Mouse (Mus musculus): ENCODE data around the gene Cenpe. TPM values are rescaled to one million over a fixed set of nuclear protein-coding genes. Genes with fewer than 3 reads are reported as not detected.
"Not testable (repeated sequence)": the region's sequence is repeated elsewhere in the genome, so short reads cannot be mapped to it uniquely, and the experiment has no call there.

Cenpe gene
- total RNA-seq (2015) (57.5 and 57.9 TPM in 2 replicates), total RNA-seq (2017) (56.6 and 77.8 TPM in 2 replicates)

DNA sequence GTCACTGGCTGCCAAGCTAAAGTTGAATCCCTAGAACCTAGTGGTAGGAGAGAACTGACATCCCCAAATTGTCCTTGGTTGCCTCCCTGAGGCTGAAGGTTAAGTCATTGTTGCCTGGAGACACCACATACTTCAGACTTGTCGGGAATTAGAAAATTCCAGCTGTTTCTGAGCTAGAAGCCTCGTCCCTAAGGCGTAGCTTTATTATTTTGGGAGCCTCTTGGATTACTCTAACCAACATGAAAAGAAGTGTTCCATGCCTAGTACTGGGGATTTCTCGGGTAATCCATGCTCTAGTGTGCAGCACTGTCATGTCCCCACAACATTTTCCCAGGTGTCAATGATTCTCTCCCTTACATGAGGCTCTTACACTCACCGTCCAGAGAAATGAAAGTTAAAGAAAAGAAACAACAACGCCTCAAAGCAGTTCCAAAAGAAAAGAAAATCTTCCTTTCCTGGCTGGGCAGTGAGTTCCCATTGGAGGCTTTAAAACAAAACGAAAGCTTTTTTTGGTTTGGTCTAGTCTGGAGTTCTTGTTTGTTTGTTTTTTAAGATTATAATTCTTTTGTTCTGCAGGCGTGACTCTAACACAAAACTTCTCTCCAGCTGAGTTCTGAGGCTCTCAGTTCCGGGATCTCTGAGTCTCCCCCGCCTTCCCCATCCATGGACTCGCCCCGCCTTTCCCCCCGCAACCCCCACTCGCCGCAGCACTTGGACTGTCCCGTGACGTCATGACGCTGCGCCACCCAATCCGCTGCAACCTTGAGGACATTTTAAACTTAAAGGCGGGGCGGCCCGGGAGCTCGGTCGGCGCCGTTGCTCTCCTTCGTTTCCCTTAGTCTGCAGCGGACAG lies at the start of gene Cenpe:
Gene Cenpe (plus strand): TSS at position 733 of the 853 bp plus-strand sequence.
- ATAC-seq (replicated peaks; ENCODE audit: poor library complexity), result peak; percentile 96

DNA sequence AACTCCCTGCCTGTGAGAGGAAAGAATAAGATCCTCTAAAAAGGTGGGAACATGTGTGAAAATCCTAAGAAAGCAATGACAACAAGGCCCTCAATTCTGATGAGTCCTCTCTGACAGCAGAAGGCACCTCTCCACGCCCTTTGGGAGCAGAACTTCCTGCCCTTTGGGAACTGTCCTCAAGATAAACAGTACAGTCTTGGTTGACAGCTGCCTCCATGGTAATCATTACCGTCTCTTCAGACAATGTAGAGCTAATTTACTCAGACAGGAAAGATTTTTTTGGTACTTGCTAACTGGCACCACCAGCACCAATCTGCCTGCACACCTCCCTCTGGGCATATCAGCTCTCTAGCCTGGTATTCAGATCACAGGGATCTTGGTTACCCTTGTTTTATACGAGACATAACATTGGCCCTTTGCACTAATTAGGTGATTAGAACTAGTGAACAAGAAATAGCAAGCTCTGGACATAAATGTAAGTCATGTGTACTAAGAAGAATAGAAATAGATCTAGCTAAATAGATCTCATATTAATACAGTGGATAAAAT lies 40.4 kb upstream of the Cenpe start:
- no peak for ATAC-seq (replicated peaks; ENCODE audit: poor library complexity)

DNA sequence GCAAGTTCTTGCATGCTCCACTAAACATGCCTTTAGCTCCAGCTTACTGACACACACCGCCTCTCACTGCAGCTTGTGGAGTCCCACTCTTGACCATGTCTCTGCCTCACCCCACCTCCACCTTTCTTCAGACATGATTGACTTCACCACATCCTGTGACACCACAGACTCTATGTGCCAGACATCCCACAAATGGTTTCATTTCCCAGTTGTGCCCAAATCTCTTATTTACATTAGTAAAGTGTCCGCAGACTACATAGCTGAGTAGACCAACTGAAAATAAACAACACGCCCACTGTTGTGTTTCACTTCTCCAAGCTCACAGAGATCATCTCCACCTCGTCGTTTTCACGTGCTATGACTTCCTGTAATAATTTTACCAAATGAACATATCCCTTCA lies 20.5 kb upstream of the Cenpe start:
- ATAC-seq (replicated peaks; ENCODE audit: poor library complexity), result peak; percentile 100

DNA sequence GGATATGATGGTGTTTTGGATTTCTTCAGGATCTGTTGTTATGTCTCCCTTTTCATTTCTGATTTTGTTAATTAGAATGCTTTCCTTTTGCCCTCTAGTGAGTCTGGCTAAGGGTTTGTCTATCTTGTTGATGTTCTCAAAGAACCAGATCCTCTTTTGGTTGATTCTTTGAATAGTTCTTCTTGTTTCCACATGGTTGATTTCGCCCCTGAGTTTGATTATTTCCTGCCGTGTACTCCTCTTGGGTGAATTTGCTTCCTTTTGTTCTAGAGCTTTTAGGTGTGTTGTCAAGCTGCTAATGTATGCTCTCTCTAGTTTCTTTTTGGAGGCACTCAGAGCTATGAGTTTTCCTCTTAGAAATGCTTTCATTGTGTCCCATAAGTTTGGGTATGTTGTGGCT lies 14.3 kb upstream of the Cenpe start:
- ATAC-seq (replicated peaks; ENCODE audit: poor library complexity), result not testable (repeated sequence)

DNA sequence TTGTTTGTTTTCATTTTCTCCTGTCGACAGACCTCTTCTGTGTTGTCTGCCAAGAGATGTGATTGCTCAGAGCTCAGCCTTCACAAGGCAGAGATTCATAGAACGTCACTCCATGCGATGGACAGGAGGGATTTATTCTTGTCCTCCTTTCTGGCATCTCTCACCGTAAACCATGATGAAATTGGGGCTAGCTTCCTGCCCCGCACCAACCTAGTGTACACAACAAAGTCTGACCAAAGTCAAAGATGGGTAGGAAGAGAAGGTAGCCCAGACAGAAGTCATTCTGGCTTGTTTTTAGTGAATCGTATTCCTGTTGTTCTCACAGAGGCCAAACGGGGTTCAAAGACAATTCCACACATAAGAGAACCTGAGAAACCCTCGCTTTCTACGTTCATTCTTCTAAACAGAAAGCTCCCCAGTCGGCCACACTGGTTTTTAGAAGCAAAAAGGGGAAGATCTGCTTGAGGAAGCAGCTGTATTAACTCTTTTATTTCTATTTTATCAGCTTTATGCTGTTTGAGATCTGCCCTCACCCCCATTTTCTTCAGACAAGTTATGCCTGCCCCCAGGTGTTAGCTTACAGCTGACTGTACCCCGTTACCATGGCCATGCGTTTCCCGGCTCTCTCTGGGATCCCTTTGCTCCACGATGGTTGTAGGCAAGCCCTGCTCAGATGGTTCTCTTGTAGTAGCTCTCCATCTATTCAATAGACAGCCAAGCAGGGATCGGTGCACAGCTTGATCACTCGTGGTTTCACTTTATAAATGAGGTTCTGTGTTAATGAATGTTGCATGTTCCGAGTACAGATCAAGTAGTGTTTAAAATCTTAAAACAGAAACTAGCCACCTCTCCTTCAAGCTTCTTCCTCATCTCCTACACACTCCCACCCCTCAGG lies 11.7 kb upstream of the Cenpe start:
- peak; percentile 65 for ATAC-seq (replicated peaks; ENCODE audit: poor library complexity)

DNA sequence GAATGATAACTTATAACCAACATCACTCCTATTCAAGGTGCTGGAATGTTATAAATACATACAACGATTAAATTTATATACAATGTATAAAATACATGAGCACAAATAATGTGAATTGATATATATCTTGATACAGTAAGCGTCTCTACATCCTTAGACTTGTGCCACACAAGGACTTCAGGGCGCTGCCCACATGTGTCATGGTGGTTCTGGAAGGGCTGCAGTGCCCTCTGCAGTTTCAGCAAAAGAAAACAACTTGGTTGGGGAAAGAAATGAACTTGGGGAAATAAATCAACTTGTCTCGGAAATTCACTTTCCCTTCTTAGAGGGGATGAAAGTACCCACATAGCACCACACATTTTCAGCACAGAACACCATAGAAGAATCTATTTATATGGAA lies 5.7 kb upstream of the Cenpe start:
- peak; percentile 95 for ATAC-seq (replicated peaks; ENCODE audit: poor library complexity)

DNA sequence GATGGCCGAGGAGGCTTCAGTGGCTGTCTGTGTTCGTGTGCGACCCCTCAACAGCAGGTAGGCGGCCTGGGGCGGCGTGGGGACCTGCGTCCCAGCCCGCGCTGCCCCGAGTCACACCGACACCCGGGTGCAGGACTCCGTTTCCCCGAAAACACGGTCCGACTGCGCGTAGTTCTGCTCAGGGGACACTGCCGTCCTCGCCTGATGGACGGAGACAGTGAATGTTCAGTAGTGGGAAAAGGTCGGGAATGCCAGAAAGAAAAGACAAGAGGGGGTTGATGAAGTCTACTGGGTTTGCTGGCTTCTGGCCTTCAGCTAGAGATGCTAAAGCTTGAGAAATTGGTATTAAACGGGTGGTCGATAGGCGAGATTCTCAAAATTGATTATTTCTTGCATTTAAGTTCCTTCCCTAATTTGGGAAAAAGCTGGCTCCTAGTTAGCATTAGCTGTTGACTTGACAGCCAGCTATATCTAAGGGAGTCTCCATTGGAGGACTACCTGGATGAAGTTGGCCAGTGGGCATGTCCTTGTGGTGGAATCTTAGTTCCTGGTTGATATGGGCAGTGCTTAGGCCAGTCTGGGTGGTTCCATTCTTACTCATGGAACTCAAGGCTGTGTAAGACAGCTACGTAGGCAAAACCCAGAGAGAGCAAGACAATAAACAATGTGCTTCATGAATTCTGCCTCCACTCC lies 467 bp downstream of the Cenpe start:
- peak; percentile 56 for ATAC-seq (replicated peaks; ENCODE audit: poor library complexity)

DNA sequence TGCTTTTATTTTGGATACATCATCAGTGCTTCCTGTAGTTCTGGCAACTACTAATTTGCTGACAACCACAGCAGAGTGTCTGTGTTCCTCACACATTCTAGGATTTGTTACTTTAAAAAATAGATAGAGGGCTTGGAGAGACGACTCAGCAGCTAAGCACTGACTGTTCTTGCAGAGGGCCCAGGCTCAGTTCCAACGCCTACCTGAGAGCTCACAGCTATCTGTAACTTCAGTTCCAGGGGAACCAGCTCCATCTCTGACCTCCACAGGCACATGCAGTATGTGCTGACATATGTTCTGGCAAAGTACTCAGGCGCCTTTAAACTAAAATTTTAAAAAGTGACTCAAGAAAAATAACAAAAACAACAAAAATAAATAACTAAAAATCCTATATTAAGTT lies 19.7 kb downstream of the Cenpe start:
- no peak for ATAC-seq (replicated peaks; ENCODE audit: poor library complexity)

DNA sequence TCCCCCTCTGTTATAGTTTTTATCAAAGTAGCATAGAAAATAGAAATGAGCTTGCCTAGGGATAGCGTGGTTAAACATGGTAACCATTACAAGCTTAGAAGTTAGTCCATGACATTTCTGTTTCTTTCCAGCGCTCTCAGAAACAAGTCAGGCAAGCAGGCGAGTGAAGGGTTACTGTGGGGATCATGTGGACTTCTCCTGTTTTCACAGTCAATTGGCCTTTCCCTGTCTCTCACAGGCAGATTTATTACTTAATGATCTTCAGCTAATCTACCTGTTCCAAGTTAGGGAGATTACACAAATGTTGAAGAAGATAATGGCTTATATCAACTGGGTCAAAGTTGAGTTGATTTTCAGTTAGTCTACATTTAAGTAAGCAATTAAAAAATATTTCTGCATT lies 20.1 kb downstream of the Cenpe start:
- ATAC-seq (replicated peaks; ENCODE audit: poor library complexity), result no peak

DNA sequence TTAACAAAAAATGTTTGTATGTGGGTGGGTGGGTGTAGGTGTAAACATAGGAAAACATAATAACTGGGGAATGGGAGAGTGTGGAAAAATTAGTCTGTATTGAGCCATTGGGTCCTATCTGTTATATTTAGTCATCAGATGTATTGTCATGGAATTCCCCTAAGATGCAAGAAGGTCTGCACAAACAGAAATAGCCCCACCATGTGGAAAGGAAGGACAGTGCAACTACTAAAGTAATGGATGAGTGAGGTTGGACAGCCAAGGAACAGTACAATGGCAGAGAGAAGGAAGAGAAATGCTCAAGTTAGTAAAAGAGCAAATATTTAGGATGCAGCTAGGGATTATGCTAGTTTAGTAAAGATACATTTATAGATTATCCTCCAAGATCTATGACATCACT lies 33.4 kb downstream of the Cenpe start:
- peak; percentile 88 for ATAC-seq (replicated peaks; ENCODE audit: poor library complexity)

DNA sequence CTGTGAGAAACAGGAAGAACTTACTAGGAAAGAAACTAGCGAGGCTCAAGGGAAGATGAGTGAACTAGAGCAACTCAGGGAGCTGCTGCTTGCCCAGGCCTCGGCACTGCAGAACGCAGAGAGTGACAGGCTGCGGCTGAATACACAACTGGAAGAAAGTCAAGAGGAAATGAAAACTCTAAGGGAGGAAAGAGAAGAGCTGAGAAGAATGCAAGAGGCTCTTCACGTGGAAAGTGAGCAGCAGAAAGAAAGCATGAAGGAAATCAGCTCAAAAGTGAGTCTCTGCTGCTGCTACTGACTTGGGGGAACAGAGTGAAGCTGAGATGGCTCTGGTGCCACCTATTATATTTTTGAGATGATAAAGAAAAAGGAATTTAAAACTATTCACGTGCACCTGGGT lies 34.5 kb downstream of the Cenpe start:
- ATAC-seq (replicated peaks; ENCODE audit: poor library complexity), result no peak

DNA sequence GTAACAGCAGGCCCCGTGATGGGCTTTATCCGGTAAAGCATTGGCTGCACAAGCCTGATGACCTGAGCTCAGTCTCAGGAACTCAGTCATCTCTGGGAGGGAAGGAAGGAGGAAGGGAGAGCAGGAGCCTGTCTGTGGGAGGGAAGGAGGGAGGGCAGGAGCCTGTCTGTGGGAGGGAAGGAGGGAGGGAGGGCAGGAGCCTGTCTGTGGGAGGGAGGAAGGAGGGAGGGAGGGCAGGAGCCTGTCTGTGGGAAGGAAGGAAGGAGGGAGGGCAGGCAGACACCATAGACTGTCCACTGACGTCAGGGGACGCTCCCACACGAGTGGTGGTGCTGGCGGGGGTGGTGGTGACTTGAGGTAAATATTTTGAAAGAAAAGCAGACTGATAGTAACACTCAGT lies 36.8 kb downstream of the Cenpe start:
- peak; percentile 46; the same call in 1 of the 2 replicates for ATAC-seq (replicated peaks; ENCODE audit: poor library complexity)

DNA sequence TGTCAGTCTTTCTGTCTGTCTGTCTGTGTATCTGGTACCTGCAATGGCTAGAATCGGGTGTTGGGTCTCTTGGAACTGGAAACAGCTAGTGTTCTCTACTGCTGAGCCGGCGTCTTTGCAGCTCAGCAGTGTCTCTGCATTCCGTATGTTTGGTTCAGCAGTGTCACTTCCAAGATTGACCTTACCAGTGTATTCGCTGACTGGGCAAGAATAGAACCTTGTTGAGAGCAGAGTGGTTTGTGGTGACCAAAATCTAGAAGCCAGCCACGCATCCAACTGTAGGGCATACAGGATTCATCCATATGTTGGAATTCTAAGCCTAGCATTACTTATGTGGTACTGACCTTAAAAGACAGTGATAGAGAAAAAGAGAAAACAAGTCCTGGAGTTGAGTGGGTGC lies 39.5 kb downstream of the Cenpe start:
- no peak for ATAC-seq (replicated peaks; ENCODE audit: poor library complexity)

DNA sequence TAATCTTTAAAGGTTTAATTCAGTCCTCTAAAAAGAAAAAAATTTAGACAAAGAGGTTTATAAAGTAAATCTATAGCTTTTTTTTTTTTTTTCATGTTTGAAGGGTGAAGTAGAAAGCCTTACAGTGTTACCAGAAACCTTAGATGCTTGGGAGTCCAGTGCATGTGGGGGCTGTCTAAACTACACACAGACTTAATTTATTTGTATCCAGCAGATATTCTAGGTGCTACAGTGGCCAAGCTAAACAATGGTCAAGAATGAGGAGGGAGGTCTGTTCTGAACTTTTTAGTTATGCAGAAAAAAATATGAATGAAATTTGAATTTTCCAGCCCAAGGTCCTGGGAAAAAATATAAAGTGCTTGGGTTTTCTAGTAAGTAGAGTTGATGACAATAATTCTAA lies 42.4 kb downstream of the Cenpe start:
- no peak for ATAC-seq (replicated peaks; ENCODE audit: poor library complexity)

DNA sequence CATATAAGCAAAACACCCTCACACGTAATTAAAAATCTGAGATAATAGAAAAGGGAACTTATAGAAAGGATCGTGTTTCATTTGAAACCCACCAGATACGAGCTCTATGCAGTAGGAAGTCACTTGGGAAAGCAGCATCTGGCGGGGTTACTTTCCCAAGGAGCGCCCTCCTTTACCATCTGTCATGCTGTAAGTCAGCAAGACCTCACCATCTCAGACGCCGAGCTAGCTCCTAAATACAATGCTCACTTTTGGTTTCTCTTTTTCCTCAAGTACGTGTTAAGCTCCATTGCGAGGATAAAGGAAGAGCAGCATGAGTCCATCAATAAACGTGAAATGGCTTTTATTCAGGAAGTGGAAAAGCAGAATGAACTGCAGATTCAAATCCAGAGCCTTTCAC lies 46.6 kb downstream of the Cenpe start:
- no peak for ATAC-seq (replicated peaks; ENCODE audit: poor library complexity)

DNA sequence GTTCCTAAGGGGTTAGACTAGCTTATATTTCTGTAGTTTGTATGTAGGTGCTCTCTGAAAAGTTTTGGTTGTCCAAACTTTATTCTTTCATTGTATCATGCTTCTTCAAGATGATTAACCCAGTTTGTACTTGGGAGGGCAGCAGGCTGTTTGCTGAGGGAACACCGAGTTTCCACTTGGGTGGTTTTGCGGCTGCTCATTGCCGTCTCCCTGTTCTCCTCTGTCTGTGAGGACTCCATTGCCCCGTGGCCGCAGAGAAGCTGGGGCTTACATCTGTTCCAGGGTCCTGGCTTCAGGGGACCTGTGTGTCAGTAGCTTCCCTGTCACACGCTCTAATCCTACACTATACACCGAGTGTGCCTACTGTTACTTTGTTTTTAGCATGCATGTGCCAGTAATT lies 47.9 kb downstream of the Cenpe start:
- ATAC-seq (replicated peaks; ENCODE audit: poor library complexity), result no peak

DNA sequence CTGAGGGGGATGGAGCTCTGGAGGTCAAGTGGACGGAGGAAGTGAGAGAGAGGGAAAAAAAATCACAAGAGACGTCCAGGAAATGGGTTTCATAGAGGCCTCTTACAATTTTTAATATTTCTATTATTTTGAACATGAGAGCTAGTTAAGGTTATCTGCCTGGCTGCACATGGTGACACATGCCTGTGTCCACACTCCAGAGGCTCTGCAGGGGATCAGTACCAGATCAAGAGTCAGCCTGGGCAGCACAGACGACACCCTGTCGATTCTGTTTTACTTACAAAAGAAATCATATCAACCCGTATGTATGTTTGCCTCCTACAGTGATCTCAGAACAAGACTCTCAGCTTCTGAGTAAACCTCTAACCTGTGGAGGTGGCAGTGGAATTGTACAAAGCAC lies 56.3 kb downstream of the Cenpe start:
- ATAC-seq (replicated peaks; ENCODE audit: poor library complexity), result no peak

DNA sequence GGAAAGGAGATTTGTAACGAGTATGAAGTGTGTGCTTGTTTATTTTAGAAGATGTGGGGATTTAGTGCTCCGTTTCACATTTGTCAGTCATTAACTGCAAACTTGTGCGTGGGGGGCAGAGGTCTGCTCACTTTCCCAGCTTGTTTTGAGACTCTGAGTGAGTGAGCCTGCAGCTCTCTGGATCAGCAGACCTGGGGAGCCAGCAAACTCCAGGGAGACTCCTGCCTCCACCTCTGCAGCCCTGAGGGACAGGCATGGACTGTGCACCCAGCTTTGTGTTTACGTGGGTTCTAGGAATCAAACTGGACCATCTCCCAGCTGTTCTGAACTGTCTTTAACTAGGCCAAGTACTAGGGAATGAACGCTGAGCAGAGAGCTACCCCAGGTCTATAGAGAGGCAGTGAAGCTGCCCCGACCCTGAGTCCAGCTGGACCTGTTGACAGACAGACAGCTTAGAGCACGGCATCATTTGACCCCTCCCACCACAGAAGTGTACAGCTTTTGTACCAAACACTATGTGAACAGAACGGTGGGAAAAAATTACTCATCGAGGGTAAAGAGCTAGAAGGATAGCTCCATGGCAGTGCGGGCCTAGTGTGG lies 57.2 kb downstream of the Cenpe start:
- no peak for ATAC-seq (replicated peaks; ENCODE audit: poor library complexity)

DNA sequence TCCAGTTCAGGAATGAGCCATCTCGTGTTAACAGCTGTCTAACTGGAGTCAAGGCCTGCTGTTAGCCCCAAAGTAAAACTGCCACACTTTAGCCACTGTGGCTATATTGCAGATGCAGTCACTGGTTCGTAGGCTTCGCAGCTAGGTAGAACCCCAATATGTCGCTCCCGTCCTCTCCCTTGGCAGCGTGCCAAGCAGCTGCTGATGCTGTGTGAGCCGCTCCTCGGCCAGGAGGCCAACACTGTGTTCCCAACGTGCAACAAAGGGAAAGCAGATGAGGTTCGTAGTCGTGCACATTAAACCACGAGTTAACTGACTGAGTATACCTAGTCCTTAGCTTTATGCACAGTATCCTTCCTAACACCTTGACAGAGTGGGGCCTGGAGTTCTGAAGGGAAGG lies 60.3 kb downstream of the Cenpe start:
- ATAC-seq (replicated peaks; ENCODE audit: poor library complexity), result no peak

DNA sequence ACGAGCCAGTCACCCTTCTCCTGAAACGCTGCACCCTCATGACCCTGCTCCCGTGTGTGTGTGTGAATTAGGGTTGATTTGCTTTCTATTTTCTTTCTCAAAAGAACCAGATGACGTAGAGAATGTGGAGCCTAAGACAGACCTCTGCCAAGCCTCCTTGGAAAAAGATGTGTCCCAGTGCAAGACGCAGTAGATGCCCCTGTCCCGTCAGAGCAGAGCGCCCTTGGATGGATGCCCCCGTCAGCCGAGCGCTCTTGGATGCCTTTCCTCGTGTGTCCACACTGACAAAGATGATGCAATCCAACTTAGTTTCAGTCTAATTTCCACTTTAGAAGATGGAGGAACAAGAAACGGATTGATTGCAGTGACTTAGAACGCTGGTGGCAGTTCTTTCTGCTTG lies 60.7 kb downstream of the Cenpe start:
- ATAC-seq (replicated peaks; ENCODE audit: poor library complexity), result no peak

DNA sequence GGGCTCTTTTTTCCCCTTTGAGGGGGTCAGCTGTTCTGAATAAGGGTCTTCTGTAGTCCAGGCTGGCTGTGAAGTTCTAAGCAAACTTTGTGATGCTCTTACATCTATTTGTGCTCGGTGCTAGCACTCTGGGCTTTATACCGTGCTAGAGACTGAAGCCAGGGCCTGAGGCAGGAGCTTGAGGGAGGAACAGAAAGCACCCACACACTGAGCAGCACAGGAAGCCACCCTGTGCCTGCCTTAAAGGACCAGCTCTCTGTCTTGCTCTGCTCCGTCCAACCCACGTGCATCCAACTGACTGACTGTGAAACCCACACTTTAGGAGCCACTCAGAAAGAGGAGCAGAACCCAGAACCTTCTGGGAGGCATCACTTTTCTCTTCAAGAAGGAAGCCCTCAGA lies 67.8 kb downstream of the Cenpe start:
- ATAC-seq (replicated peaks; ENCODE audit: poor library complexity), result peak; percentile 40
